Mouse (Mus musculus) intestine, postnatal 0 days (tissue): ENCODE results near the gene Sox14. TPM values are rescaled to one million over a fixed set of nuclear protein-coding genes. Genes with fewer than 3 reads are reported as not detected.

Experiments used
- ATAC-seq: fragments of 200-750 bp; cut with Nextera tagmentation; 2 replicates; pipeline ENCODE4 v1.8.0; 2017; ENCODE audit warnings: mild to moderate bottlenecking, moderate TSS enrichment, moderate library complexity
- H3K27ac ChIP-seq: fragments of 300-500 bp; sonication (generic); 2 replicates; pipeline ENCODE4 v1.5.1; 2014; ENCODE audit warnings: mild to moderate bottlenecking, low read depth, low read length, moderate library complexity
- H3K27me3 ChIP-seq: fragments of 300-500 bp; sonication (generic); replicated peaks from 2 replicates; pipeline ENCODE4 v1.6.1; 2014; ENCODE audit warnings: low read length, mixed read lengths; ENCODE audit not compliant: control insufficient read depth, insufficient read depth
- H3K36me3 ChIP-seq: fragments of 300-500 bp; sonication (generic); 2 replicates; pipeline ENCODE4 v1.6.1; 2014; ENCODE audit warnings: mild to moderate bottlenecking, moderate library complexity; ENCODE audit not compliant: control insufficient read depth, insufficient read depth
- H3K4me1 ChIP-seq: fragments of 300-500 bp; sonication (generic); replicated peaks from 2 replicates; pipeline ENCODE4 v1.6.1; 2014; ENCODE audit warnings: antibody characterized with exemption, low read length, mixed read lengths; ENCODE audit not compliant: control insufficient read depth, insufficient read depth
- H3K4me2 ChIP-seq: fragments of 300-500 bp; sonication (generic); replicated peaks from 2 replicates; pipeline ENCODE4 v1.6.1; 2014; ENCODE audit warnings: low read depth, mild to moderate bottlenecking, moderate library complexity
- H3K4me3 ChIP-seq: fragments of 300-500 bp; sonication (generic); 2 replicates; pipeline ENCODE4 v1.5.1; 2014; ENCODE audit warnings: low read depth, low read length
- H3K9ac ChIP-seq: fragments of 300-500 bp; sonication (generic); 2 replicates; pipeline ENCODE4 v1.6.1; 2014; ENCODE audit warnings: mild to moderate bottlenecking, low read depth, low read length
- H3K9me3 ChIP-seq: fragments of 300-500 bp; sonication (generic); 2 replicates; pipeline ENCODE4 v1.6.1; 2016; ENCODE audit warnings: mixed run types; ENCODE audit not compliant: control insufficient read depth
- CTCF ChIP-seq: sonication (generic); IDR thresholded peaks from 2 replicates; pipeline ENCODE4 v1.5.1; 2016; ENCODE audit warnings: low read depth, mild to moderate bottlenecking, control low read depth, antibody characterized with exemption, moderate library complexity
- WGBS: fragments of 180-500 bp; shearing (Covaris S2); extraction: QIAGEN DNeasy Blood & Tissue Kit; methylation state at CpG from one replicate; pipeline ENCODE4 v1.1.7; 2014; 5-methylcytosine and 5-hydroxymethylcytosine counted together
- polyA plus RNA-seq: library from polyadenylated mRNA; unstranded; fragments of >200 nt; fragmentation: Nextera tagmentation; extraction: Ambion mirVana; gene quantifications from 2 replicates; pipeline ENCODE4 v1.2.1, GENCODE M21; 2015

The Sox14 gene
- polyA plus RNA-seq, 1 experiment from 2014 or later, result not detected

DNA sequence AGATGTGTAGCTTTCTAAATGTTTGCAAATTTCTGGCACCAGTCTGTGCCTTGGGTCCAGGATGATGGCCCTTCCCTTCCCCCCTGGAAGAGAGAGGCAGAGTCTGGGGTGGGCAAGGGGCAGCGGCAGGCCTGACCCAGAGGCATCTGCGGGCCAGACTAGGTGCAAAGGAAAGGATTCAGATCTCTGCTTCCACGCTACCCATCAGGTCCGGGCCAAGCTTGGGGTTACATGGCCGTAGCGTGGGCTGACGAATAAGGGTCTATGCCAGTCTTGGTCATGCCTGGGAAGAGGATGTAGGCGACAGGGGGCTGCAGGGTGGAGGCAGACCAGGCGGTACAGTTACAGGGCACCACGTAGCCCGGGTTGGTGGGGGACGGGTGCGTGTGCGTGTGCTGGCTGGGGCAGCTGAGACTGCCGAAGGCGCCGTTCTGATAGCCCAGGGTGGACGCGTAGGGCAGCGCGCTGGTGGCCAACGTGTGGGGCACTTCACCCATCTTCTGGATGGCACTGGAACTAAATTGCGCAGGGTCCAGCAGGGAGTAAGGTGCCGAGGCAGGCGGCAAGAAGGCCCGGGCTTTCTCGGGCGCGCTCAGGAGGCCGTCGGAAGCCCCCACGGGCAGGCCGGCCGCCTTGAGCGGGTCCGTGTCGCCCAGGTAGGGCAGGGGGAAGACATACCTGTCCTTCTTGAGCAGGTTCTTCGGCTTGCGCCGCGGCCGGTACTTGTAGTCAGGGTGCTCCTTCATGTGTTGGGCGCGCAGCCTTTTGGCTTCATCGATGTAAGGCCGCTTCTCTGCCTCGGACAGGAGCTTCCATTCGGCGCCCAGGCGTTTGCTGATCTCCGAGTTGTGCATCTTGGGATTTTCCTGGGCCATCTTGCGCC, 994 bp downstream of the Sox14 start:
- WGBS, result 3% methylated on average over 52 of the region's 52 CpGs
- H3K9ac ChIP-seq, result no peak overlapping the region
- no peaks in the 10 kb centered on the region for H3K4me1 ChIP-seq
- H3K4me2 ChIP-seq, result peak overlapping the region; percentile 43; the same call in 1 of the 2 replicates
- H3K27ac ChIP-seq, result no peak overlapping the region
- H3K9me3 ChIP-seq, result no peaks in the 10 kb centered on the region
- H3K4me3 ChIP-seq, result peak overlapping the region; percentile 18; the same call in 1 of the 2 replicates
- H3K27me3 ChIP-seq, result peaks cover 98% of the 10 kb centered on the region
- ATAC-seq, result no peak
- H3K36me3 ChIP-seq, result no peaks in the 10 kb centered on the region
- no peak for TF ChIP-seq CTCF

GRCm38 (mm10) chr9:99873721-99874120, 2.2 kb downstream of the Sox14 start:
- H3K4me2 ChIP-seq, result no peak overlapping the region
- no peak overlapping the region for H3K4me3 ChIP-seq
- no peak overlapping the region for H3K27ac ChIP-seq
- H3K36me3 ChIP-seq, result no peaks in the 10 kb centered on the region
- no peak overlapping the region for H3K9ac ChIP-seq
- H3K4me1 ChIP-seq, result no peaks in the 10 kb centered on the region
- no peaks in the 10 kb centered on the region for H3K9me3 ChIP-seq
- ATAC-seq, result no peak
- TF ChIP-seq CTCF, result no peak
- H3K27me3 ChIP-seq, result peaks cover 99% of the 10 kb centered on the region
- WGBS, result 14% methylated on average over 2 of the region's 2 CpGs

DNA sequence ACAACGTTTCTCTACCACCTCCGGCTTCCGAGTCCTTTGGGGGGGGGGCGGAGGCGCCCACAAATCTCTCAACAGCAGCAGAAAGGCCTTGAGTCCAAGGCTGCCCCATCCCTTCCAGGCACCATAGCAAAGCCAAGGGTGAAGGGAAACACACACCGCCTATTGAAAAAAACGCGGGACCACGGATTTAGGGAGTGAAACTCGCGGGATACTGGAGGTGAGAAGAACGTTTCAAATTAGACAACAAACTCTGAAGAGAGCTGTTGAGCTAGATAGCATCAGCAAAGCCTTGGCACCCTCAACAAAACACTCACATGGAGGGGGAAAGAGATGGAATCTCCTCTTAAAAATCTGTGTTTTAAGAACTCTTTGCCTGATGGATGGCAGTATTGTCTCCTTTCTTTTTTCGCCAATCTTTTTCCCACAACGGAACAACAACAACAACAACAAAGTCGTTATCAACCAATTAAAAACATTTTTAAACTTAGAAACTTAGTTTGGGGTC, 2.8 kb downstream of the Sox14 start:
- Histone ChIP-seq H3K27ac (no peak overlapping the region), H3K27me3 (peaks cover 99% of the 10 kb centered on the region), H3K36me3 (no peaks in the 10 kb centered on the region), H3K4me3 (no peak overlapping the region), H3K9ac (no peak overlapping the region), H3K4me1 (no peaks in the 10 kb centered on the region), H3K4me2 (no peak overlapping the region), H3K9me3 (no peaks in the 10 kb centered on the region)
- ATAC-seq, result no peak
- no peak for TF ChIP-seq CTCF
- 3% methylated on average over 15 of the region's 15 CpGs for WGBS

GRCm38 (mm10) chr9:99872204-99873115, 3.5 kb downstream of the Sox14 start:
- ATAC-seq, result no peak
- Histone ChIP-seq H3K9ac (no peak overlapping the region), H3K4me1 (no peaks in the 10 kb centered on the region), H3K4me3 (no peak overlapping the region), H3K27ac (no peak overlapping the region), H3K4me2 (no peak overlapping the region), H3K36me3 (no peaks in the 10 kb centered on the region), H3K27me3 (peaks cover 99% of the 10 kb centered on the region), H3K9me3 (no peaks in the 10 kb centered on the region)
- 3% methylated on average over 31 of the region's 31 CpGs for WGBS
- TF ChIP-seq CTCF, result no peak

DNA sequence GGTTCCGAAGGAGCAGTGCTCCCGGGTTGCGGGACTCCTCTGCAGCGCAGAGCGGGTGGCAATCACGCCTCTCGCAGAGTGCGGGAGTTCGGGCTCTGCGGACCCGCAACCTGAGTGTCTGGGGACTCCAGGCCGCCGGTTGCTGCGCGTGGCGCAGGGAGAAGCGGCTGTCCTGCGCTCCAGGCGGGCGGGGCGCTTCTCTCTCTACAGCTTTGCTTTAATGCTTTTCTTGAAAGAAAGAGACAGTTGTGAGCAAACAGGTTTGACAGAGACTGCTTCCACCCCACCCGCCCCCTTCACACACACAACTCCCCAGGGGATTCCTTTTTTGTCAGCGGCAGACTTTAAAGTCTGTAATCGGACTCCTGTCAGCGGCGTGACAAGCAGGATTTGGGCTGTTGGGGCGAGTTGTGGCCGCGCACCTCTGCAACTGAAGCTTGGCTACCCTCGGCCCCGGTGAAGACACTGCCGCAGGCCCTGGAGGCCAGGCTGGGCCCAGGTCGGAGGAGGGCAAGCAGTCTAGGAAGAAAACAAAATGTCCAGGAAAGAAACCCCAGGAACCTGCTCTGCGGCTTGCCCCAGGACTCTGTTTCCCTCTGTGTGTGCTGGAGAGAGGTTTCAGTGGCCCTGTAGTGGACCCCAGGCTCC, 4.3 kb downstream of the Sox14 start:
- WGBS, result 1% methylated on average over 34 of the region's 34 CpGs
- H3K4me3 ChIP-seq, result no peak overlapping the region

More for the DNA sequence above, 4.3 kb downstream of the Sox14 start:
- H3K4me1 ChIP-seq, result no peaks in the 10 kb centered on the region
- no peak overlapping the region for H3K9ac ChIP-seq
- H3K4me2 ChIP-seq, result no peak overlapping the region
- ATAC-seq, result no peak
- H3K9me3 ChIP-seq, result no peaks in the 10 kb centered on the region
- H3K27me3 ChIP-seq, result peaks cover 99% of the 10 kb centered on the region
- no peak overlapping the region for H3K27ac ChIP-seq
- TF ChIP-seq CTCF, result no peak
- H3K36me3 ChIP-seq, result no peaks in the 10 kb centered on the region
